Mouse (Mus musculus) hindbrain, postnatal 0 days (tissue): ENCODE results near the gene Megf8. TPM values are rescaled to one million over a fixed set of nuclear protein-coding genes. Genes with fewer than 3 reads are reported as not detected.

Experiments
- ATAC-seq: fragments of 200-750 bp; cut with Nextera tagmentation; 2 replicates; pipeline ENCODE4 v1.8.0; 2017; ENCODE audit warnings: mild to moderate bottlenecking, moderate TSS enrichment, moderate library complexity
- DNase-seq: peaks from one replicate; pipeline ENCODE4 v3.0.0-alpha.2; 2015; ENCODE audit warnings: low spot score
- H3K27ac ChIP-seq: fragments of 300-500 bp; sonication (generic); 2 replicates; pipeline ENCODE4 v1.5.1; 2014; ENCODE audit warnings: mild to moderate bottlenecking
- H3K27me3 ChIP-seq: fragments of 300-500 bp; sonication (generic); 2 replicates; pipeline ENCODE4 v1.6.1; 2014; ENCODE audit warnings: low read length, mixed read lengths; ENCODE audit not compliant: insufficient read depth
- H3K36me3 ChIP-seq: fragments of 300-500 bp; sonication (generic); 2 replicates; pipeline ENCODE4 v1.6.1; 2014; ENCODE audit warnings: low read length, mixed read lengths; ENCODE audit not compliant: insufficient read depth
- H3K4me1 ChIP-seq: fragments of 300-500 bp; sonication (generic); 2 replicates; pipeline ENCODE4 v1.6.1; 2014; ENCODE audit warnings: antibody characterized with exemption, low read length, mixed read lengths; ENCODE audit not compliant: insufficient read depth
- H3K4me2 ChIP-seq: fragments of 300-500 bp; sonication (generic); 2 replicates; pipeline ENCODE4 v1.6.1; 2014; ENCODE audit warnings: low read depth, mild to moderate bottlenecking, low read length, moderate library complexity, mixed read lengths
- H3K4me3 ChIP-seq: fragments of 300-500 bp; sonication (generic); 2 replicates; pipeline ENCODE4 v1.5.1; 2014; ENCODE audit warnings: low read length
- H3K9ac ChIP-seq: fragments of 300-500 bp; sonication (generic); replicated peaks from 2 replicates; pipeline ENCODE4 v1.6.1; 2014; ENCODE audit warnings: mild to moderate bottlenecking, low read length, moderate library complexity, mixed read lengths
- H3K9me3 ChIP-seq: fragments of 300-500 bp; sonication (generic); 2 replicates; pipeline ENCODE4 v1.6.1; 2016; ENCODE audit warnings: low read length, mixed read lengths
- CTCF ChIP-seq: IDR thresholded peaks from 2 replicates; pipeline ENCODE4 v1.5.1; 2016; ENCODE audit warnings: antibody characterized with exemption, control low read depth, low read depth
- WGBS: fragments of 180-500 bp; shearing (Covaris S2); extraction: QIAGEN DNeasy Blood & Tissue Kit; methylation state at CpG from one replicate; pipeline ENCODE4 v1.1.7; 2014; 5-methylcytosine and 5-hydroxymethylcytosine counted together
- polyA plus RNA-seq: library from polyadenylated mRNA; unstranded; fragments of >200 nt; fragmentation: Nextera tagmentation; extraction: Ambion mirVana; gene quantifications from 2 replicates; pipeline ENCODE4 v1.2.1, GENCODE M21; 2015
- total RNA-seq: library from RNA; depleted of rRNA; stranded (reverse); fragments of >200 nt; gene quantifications from 2 replicates; pipeline ENCODE4 v1.2.3, GENCODE M21; 2014

Gene Megf8
- total and polyA plus RNA-seq, 2 experiments from 2014 or later = 14.8 to 105 TPM

DNA sequence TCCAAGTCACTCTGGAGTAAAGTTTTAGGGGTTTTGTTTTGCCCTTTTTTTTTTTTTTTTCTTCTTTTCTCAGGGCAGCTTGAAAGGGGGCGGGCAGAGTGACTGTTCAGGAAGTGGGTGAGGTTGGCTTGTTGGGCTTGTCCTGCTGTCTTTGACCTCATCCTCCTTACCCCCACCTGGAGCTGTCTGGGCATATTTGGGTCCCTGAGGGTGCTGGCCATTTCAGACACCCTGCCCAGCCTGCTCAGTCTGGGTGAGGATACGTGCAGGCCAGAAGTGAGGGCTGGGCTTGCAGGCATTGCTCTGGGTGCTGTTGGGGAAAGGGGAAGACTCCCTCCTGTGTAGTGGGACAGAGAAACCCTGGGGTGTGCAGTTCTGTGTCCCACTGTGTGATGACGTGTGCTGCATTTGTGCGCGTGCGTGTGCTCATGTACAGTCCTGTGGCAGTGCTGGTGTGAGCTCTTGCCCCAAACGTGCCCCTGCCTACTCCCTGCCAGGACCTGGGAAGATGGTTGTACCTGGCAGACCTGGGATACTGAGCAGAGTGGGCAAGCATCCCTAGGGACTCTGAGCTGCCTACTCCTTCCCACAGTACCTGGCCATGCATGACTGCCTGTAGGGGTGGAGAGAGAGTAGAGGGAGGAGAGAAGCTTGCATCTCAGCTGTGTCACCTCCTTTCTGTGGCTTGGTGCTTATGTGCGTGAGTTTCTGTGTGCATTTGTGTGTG lies 47.3 kb upstream of the Megf8 start:
- Histone ChIP-seq H3K27ac (peak overlapping the region; percentile 91; the same call in 1 of the 2 replicates), H3K4me3 (peak overlapping the region; percentile 78), H3K4me1 (peaks cover 14% of the 10 kb centered on the region), H3K9me3 (no peaks in the 10 kb centered on the region), H3K4me2 (peak overlapping the region; percentile 91), H3K27me3 (no peaks in the 10 kb centered on the region), H3K36me3 (peaks cover 21% of the 10 kb centered on the region; the same call in 1 of the 2 replicates), H3K9ac (peak overlapping the region; percentile 81; the same call in 1 of the 2 replicates)
- 79% methylated on average over 8 of the region's 8 CpGs for WGBS
- TF ChIP-seq CTCF = no peak
- no peak for DNase-seq
- ATAC-seq = no peak

- no peaks in the 10 kb centered on the region for H3K27me3 ChIP-seq
- peaks cover 21% of the 10 kb centered on the region; the same call in 1 of the 2 replicates for H3K36me3 ChIP-seq
- no peak overlapping the region for H3K4me2 ChIP-seq
- no peak for DNase-seq
- ATAC-seq = no peak
- peaks cover 14% of the 10 kb centered on the region for H3K4me1 ChIP-seq
- WGBS = 88% methylated on average over 35 of the region's 35 CpGs
- no peaks in the 10 kb centered on the region for H3K9me3 ChIP-seq
- no peak for TF ChIP-seq CTCF
- H3K27ac ChIP-seq = no peak overlapping the region
- no peak overlapping the region for H3K4me3 ChIP-seq
- no peak overlapping the region for H3K9ac ChIP-seq
Measured at GRCm38 (mm10) chr7:25270652-25271633, 46.0 kb upstream of the Megf8 start.

DNA sequence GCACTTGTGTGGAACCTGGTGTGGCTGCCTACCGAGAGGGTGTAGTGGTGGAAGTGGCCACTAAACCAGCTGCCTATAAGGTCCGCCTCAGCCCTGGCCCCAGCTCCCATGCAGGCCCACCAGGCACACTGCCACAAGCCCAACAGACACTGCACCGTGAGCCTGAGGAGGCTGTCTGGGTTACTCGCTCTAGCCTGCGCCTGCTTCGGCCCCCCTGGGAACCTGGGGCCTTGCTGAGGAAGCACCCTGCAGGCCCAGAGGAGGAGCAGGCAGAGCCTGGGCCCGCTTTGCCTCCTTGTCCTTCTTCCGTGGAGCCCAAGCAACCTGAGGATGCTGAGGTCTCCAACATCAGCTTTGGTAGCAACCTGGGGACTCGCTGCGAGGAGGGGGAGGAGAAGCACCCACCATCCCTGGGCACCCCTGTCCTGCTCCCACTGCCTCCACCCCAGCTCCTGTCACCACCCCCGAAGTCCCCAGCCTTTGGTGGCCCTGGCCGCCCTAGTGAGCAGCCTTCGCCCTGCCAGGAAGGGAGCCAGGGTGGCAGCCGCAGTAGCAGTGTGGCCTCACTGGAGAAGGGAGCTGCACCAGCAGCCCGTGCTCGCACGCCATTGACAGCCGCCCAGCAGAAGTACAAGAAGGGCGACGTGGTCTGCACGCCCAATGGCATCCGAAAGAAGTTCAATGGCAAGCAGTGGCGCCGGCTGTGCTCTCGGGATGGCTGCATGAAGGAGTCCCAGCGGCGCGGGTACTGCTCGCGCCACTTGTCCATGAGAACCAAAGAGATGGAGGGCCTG lies 45.1 kb upstream of the Megf8 start:
- H3K4me3 ChIP-seq = no peak overlapping the region
- 90% methylated on average over 30 of the region's 30 CpGs for WGBS

DNA sequence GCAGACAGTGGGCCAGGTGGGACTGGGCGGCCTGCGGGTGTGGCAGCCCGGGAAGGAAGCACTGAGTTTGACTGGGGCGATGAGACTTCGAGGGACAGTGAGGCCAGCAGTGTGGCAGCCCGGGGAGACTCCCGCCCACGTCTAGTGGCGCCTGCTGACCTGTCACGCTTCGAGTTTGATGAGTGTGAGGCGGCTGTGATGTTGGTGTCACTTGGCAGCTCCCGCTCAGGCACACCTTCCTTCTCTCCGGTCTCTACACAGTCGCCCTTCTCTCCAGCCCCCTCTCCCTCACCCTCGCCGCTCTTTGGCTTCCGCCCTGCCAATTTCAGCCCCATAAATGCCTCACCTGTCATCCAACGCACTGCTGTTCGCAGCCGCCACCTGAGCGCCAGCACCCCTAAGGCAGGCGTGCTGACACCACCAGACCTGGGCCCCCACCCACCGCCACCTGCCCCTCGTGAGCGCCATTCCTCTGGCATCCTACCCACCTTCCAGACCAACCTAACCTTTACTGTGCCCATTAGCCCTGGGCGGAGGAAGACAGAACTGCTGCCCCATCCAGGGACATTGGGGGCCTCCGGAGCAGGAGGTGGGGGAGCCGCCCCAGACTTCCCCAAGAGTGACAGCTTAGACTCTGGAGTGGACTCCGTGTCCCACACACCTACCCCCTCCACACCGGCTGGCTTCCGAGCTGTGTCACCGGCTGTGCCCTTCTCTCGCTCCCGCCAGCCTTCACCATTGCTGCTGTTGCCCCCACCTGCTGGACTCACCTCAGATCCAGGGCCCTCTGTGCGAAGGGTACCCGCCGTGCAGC lies 44.3 kb upstream of the Megf8 start:
- Histone ChIP-seq H3K36me3 (peaks cover 21% of the 10 kb centered on the region; the same call in 1 of the 2 replicates), H3K9me3 (no peaks in the 10 kb centered on the region), H3K27ac (no peak overlapping the region), H3K4me2 (no peak overlapping the region), H3K27me3 (no peaks in the 10 kb centered on the region), H3K4me3 (no peak overlapping the region), H3K9ac (no peak overlapping the region; the same call in 1 of the 2 replicates), H3K4me1 (peaks cover 17% of the 10 kb centered on the region)
- 90% methylated on average over 38 of the region's 38 CpGs for WGBS
- no peak for TF ChIP-seq CTCF
- DNase-seq = no peak
- no peak for ATAC-seq

More for the DNA sequence above, 45.1 kb upstream of the Megf8 start:
- Histone ChIP-seq H3K4me1 (peaks cover 14% of the 10 kb centered on the region), H3K9me3 (no peaks in the 10 kb centered on the region), H3K27ac (no peak overlapping the region), H3K9ac (no peak overlapping the region), H3K4me2 (no peak overlapping the region), H3K36me3 (peaks cover 21% of the 10 kb centered on the region; the same call in 1 of the 2 replicates), H3K27me3 (no peaks in the 10 kb centered on the region)
- no peak for ATAC-seq
- DNase-seq = no peak
- TF ChIP-seq CTCF = no peak

GRCm38 (mm10) chr7:25273259-25274241 lies 43.4 kb upstream of the Megf8 start:
- TF ChIP-seq CTCF = no peak

More at GRCm38 (mm10) chr7:25273259-25274241, 43.4 kb upstream of the Megf8 start:
- Histone ChIP-seq H3K9ac (peak overlapping the region; percentile 35), H3K27ac (no peak overlapping the region), H3K36me3 (peaks cover 21% of the 10 kb centered on the region; the same call in 1 of the 2 replicates), H3K4me2 (no peak overlapping the region), H3K4me1 (peaks cover 20% of the 10 kb centered on the region), H3K9me3 (no peaks in the 10 kb centered on the region), H3K27me3 (no peaks in the 10 kb centered on the region), H3K4me3 (no peak overlapping the region)
- DNase-seq = no peak
- no peak for ATAC-seq
- WGBS = 90% methylated on average over 22 of the region's 22 CpGs
